ENCODE assay signal across 19 mouse cellular contexts in the genomic region with DNA sequence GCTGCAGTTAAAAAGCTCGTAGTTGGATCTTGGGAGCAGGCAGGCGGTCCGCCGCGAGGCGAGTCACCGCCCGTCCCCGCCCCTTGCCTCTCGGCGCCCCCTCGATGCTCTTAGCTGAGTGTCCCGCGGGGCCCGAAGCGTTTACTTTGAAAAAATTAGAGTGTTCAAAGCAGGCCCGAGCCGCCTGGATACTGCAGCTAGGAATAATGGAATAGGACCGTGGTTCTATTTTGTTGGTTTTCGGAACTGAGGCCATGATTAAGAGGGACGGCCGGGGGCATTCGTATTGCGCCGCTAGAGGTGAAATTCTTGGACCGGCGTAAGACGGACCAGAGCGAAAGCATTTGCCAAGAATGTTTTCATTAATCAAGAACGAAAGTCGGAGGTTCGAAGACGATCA.
DNase-seq lines count a peak whose midpoint lies in the region; ATAC-seq and TF ChIP-seq lines count a peak whose summit lies in the region.
"Had no signal": no experiment of that assay in that cellular context is flagged by ENCODE, and none has a peak within 500 bp of the region (broad histone marks: within the 10 kb centered on the region; RNA-seq: fewer than 3 reads in every experiment).

No protein-coding gene starts in this region.

- no peak overlapping the region for H3K4me3 ChIP-seq in lung, adult 2 months (replicated peaks; ENCODE audit: extremely low read depth, low read depth, low read length)
- H3K4me3 ChIP-seq in lung, postnatal 0 days (ENCODE audit: low read depth, low read length), result no peak overlapping the region
- H3K4me3 ChIP-seq: embryonic facial prominence, embryonic 12.5 days; erythroblast, embryonic 14.5 days; forebrain, embryonic 13.5 days; hindbrain, embryonic 12.5 days; limb, embryonic 13.5 days had no signal

- no peak overlapping the region for H3K27ac ChIP-seq in lung, postnatal 0 days (ENCODE audit: low read length)
- H3K27ac ChIP-seq: embryonic facial prominence, embryonic 12.5 days; forebrain, embryonic 13.5 days; hindbrain, embryonic 12.5 days; limb, embryonic 13.5 days; liver, embryonic 14.5 days had no signal

- H3K9me3 ChIP-seq in lung, postnatal 0 days (ENCODE audit: low read length), result no peaks in the 10 kb centered on the region

- TF ChIP-seq CTCF in lung, adult 2 months (IDR thresholded peaks at IDR 0.05; ENCODE audit: insufficient read depth, low read length), result no peak
- no peak for TF ChIP-seq CTCF in lung, postnatal 0 days (IDR thresholded peaks at IDR 0.05)

- TF ChIP-seq POLR2A in lung, adult 2 months (IDR thresholded peaks at IDR 0.05; ENCODE audit: borderline replicate concordance, extremely low read depth, low read depth, low read length), result no peak

- no peak for TF ChIP-seq EP300 in lung, postnatal 0 days (IDR thresholded peaks at IDR 0.05)

- no peak for ATAC-seq in lung, postnatal 0 days
- ATAC-seq: activated CD4-positive, CD25-positive, alpha-beta regulatory T cell, adult 4 months; forebrain, embryonic 13.5 days; inflammation-experienced regulatory T-cells, adult 6 months; midbrain, embryonic 16.5 days had no signal

- no peak overlapping the region for H3K9ac ChIP-seq in lung, postnatal 0 days (replicated peaks; ENCODE audit: low read depth)
- H3K9ac ChIP-seq: embryonic facial prominence, embryonic 12.5 days; forebrain, embryonic 13.5 days; hindbrain, embryonic 12.5 days; limb, embryonic 13.5 days; liver, embryonic 14.5 days had no signal

- peak; percentile 14 for DNase-seq in adrenal gland, adult 2 months
- no peak for DNase-seq in adrenal gland, postnatal 10 days
- DNase-seq in kidney, adult 18-20 months, result peak; percentile 70
- no peak for DNase-seq in kidney, adult 9 months
- peak; percentile 47 for DNase-seq in lung, adult 2 months
- DNase-seq in lung, postnatal 0 days (ENCODE audit: low spot score), result no peak
- peak; percentile 31 for DNase-seq in thymus, postnatal 4 days
- DNase-seq in thymus, postnatal 10 days (ENCODE audit: low spot score in 2 of 2), result no peak
- DNase-seq: cerebellum, adult 9-10 months had no signal

- 58% methylated on average over 33 of the region's 33 CpGs for WGBS in lung, adult 2 months
- WGBS in lung, postnatal 0 days, result 63% methylated on average over 22 of the region's 33 CpGs

- H3K27me3 ChIP-seq in lung, postnatal 0 days (replicated peaks; ENCODE audit: insufficient read depth, low read length), result no peaks in the 10 kb centered on the region
- H3K27me3 ChIP-seq: embryonic facial prominence, embryonic 12.5 days; forebrain, embryonic 13.5 days; hindbrain, embryonic 12.5 days; limb, embryonic 13.5 days had no signal

- no peaks in the 10 kb centered on the region for H3K4me1 ChIP-seq in lung, adult 2 months (ENCODE audit: control insufficient read depth, insufficient read depth, low read length)
- no peaks in the 10 kb centered on the region for H3K4me1 ChIP-seq in lung, postnatal 0 days (ENCODE audit: insufficient read depth, low read depth, low read length)
- H3K4me1 ChIP-seq: embryonic facial prominence, embryonic 12.5 days; forebrain, embryonic 13.5 days; hindbrain, embryonic 12.5 days; limb, embryonic 13.5 days had no signal

- H3K4me2 ChIP-seq in lung, postnatal 0 days (replicated peaks; ENCODE audit: low read depth, low read length), result no peak overlapping the region
- H3K4me2 ChIP-seq: embryonic facial prominence, embryonic 12.5 days; forebrain, embryonic 13.5 days; hindbrain, embryonic 12.5 days; limb, embryonic 13.5 days had no signal

- H3K36me3 ChIP-seq in lung, postnatal 0 days (ENCODE audit: insufficient read depth, low read length), result no peaks in the 10 kb centered on the region
- H3K36me3 ChIP-seq: embryonic facial prominence, embryonic 12.5 days; G1E; hindbrain, embryonic 12.5 days; limb, embryonic 13.5 days had no signal

Comparison
In these comparisons a context has a peak if more than half of its experiments do, and no peak if none do; other contexts are left out.
1. DNase-seq: peak in adrenal gland, adult 2 months (single experiment), kidney, adult 18-20 months (single experiment), lung, adult 2 months (single experiment) and thymus, postnatal 4 days (single experiment); none in adrenal gland, postnatal 10 days (single experiment), kidney, adult 9 months (single experiment), lung, postnatal 0 days (single experiment) and thymus, postnatal 10 days (0 of 2).